Mouse (Mus musculus): ENCODE data around the gene Kdm7a. TPM values are rescaled to one million over a fixed set of nuclear protein-coding genes. Genes with fewer than 3 reads are reported as not detected.

Gene Kdm7a
- polyA plus RNA-seq, 1 experiment from 2014 or later, result 19.7 TPM

DNA sequence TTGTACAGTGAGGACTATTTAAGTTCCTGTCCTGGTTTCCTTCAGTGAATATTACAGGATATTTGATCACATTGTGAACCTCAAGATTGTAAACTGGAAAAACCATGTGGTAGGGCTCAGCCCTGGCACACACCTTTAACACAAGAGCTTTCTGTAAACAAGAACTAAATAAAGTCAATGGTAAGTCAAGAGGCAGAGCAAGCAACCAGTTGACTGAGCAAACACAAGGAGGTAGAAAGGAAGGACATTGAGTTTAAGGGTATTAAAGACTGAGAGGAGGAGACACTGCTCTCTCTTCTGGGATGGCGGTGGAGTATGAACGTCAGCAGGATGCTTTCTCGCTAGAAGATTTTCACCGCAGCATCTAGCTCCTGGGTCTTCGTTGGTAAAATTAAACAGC, 13.6 kb downstream of the Kdm7a start:
- H3K27ac ChIP-seq (ENCODE audit: low read depth, low read length), result no peak overlapping the region
- no peak for ATAC-seq (ENCODE audit: insufficient read depth, low FRiP score, low TSS enrichment)
- WGBS, result 94% methylated on average over 5 of the region's 5 CpGs

GRCm38 (mm10) chr6:39191518-39191917, 15.1 kb downstream of the Kdm7a start:
- 91% methylated on average over 2 of the region's 2 CpGs for WGBS
- Histone ChIP-seq H3K27me3 (ENCODE audit: control insufficient read depth, insufficient read depth, low read length) (no peaks in the 10 kb centered on the region), H3K9me3 (ENCODE audit: control insufficient read depth, low read length) (no peaks in the 10 kb centered on the region), H3K36me3 (ENCODE audit: control insufficient read depth, insufficient read depth, low read length) (no peaks in the 10 kb centered on the region), H3K4me3 (ENCODE audit: low read depth, low read length) (no peak overlapping the region), H3K9ac (ENCODE audit: low read length) (no peak overlapping the region), H3K4me2 (ENCODE audit: low read depth) (no peak overlapping the region), H3K4me1 (ENCODE audit: control insufficient read depth, insufficient read depth, low read length) (no peaks in the 10 kb centered on the region), H3K27ac (ENCODE audit: low read depth, low read length) (no peak overlapping the region)
- ATAC-seq (ENCODE audit: insufficient read depth, low FRiP score, low TSS enrichment) (no peak), DNase-seq (ENCODE audit: low spot score) (no peak)

More for the DNA sequence above, 13.6 kb downstream of the Kdm7a start:
- Histone ChIP-seq H3K27me3 (ENCODE audit: control insufficient read depth, insufficient read depth, low read length) (no peaks in the 10 kb centered on the region), H3K4me2 (ENCODE audit: low read depth) (no peak overlapping the region), H3K4me1 (ENCODE audit: control insufficient read depth, insufficient read depth, low read length) (no peaks in the 10 kb centered on the region), H3K4me3 (ENCODE audit: low read depth, low read length) (no peak overlapping the region), H3K9me3 (ENCODE audit: control insufficient read depth, low read length) (no peaks in the 10 kb centered on the region), H3K36me3 (ENCODE audit: control insufficient read depth, insufficient read depth, low read length) (no peaks in the 10 kb centered on the region), H3K9ac (ENCODE audit: low read length) (no peak overlapping the region)
- DNase-seq (ENCODE audit: low spot score), result no peak

GRCm38 (mm10) chr6:39187227-39187626, 19.4 kb downstream of the Kdm7a start:
- DNase-seq (ENCODE audit: low spot score) (no peak), ATAC-seq (ENCODE audit: insufficient read depth, low FRiP score, low TSS enrichment) (no peak)
- H3K9me3 ChIP-seq (ENCODE audit: control insufficient read depth, low read length), result no peaks in the 10 kb centered on the region
- no peaks in the 10 kb centered on the region for H3K4me1 ChIP-seq (ENCODE audit: control insufficient read depth, insufficient read depth, low read length)
- no peak overlapping the region for H3K4me3 ChIP-seq (ENCODE audit: low read depth, low read length)
- 44% methylated on average over 2 of the region's 2 CpGs for WGBS
- no peak overlapping the region for H3K27ac ChIP-seq (ENCODE audit: low read depth, low read length)
- H3K9ac ChIP-seq (ENCODE audit: low read length), result no peak overlapping the region
- no peak overlapping the region for H3K4me2 ChIP-seq (ENCODE audit: low read depth)
- no peaks in the 10 kb centered on the region for H3K27me3 ChIP-seq (ENCODE audit: control insufficient read depth, insufficient read depth, low read length)
- no peaks in the 10 kb centered on the region for H3K36me3 ChIP-seq (ENCODE audit: control insufficient read depth, insufficient read depth, low read length)

- Histone ChIP-seq H3K36me3 (ENCODE audit: control insufficient read depth, insufficient read depth, low read length) (no peaks in the 10 kb centered on the region), H3K4me3 (ENCODE audit: low read depth, low read length) (no peak overlapping the region), H3K27me3 (ENCODE audit: control insufficient read depth, insufficient read depth, low read length) (no peaks in the 10 kb centered on the region), H3K4me2 (ENCODE audit: low read depth) (no peak overlapping the region), H3K4me1 (ENCODE audit: control insufficient read depth, insufficient read depth, low read length) (no peaks in the 10 kb centered on the region), H3K9ac (ENCODE audit: low read length) (no peak overlapping the region), H3K9me3 (ENCODE audit: control insufficient read depth, low read length) (no peaks in the 10 kb centered on the region), H3K27ac (ENCODE audit: low read depth, low read length) (no peak overlapping the region)
- ATAC-seq (ENCODE audit: insufficient read depth, low FRiP score, low TSS enrichment), result no peak
- DNase-seq (ENCODE audit: low spot score), result no peak
- WGBS, result 86% methylated on average over 1 of the region's 1 CpGs
Measured at GRCm38 (mm10) chr6:39169089-39169488, 37.5 kb downstream of the Kdm7a start.

- Histone ChIP-seq H3K9ac (ENCODE audit: low read length) (no peak overlapping the region), H3K4me3 (ENCODE audit: low read depth, low read length) (no peak overlapping the region), H3K36me3 (ENCODE audit: control insufficient read depth, insufficient read depth, low read length) (no peaks in the 10 kb centered on the region; the same call in 1 of the 2 replicates), H3K27me3 (ENCODE audit: control insufficient read depth, insufficient read depth, low read length) (no peaks in the 10 kb centered on the region), H3K9me3 (ENCODE audit: control insufficient read depth, low read length) (no peaks in the 10 kb centered on the region), H3K4me1 (ENCODE audit: control insufficient read depth, insufficient read depth, low read length) (no peaks in the 10 kb centered on the region), H3K27ac (ENCODE audit: low read depth, low read length) (no peak overlapping the region), H3K4me2 (ENCODE audit: low read depth) (no peak overlapping the region)
- 96% methylated on average over 1 of the region's 1 CpGs for WGBS
- no peak for ATAC-seq (ENCODE audit: insufficient read depth, low FRiP score, low TSS enrichment)
- DNase-seq (ENCODE audit: low spot score), result no peak
Measured at GRCm38 (mm10) chr6:39164891-39165290, 41.7 kb downstream of the Kdm7a start.

GRCm38 (mm10) chr6:39161975-39162374, 44.6 kb downstream of the Kdm7a start:
- no peak overlapping the region for H3K9ac ChIP-seq (ENCODE audit: low read length)
- H3K27me3 ChIP-seq (ENCODE audit: control insufficient read depth, insufficient read depth, low read length), result no peaks in the 10 kb centered on the region
- DNase-seq (ENCODE audit: low spot score), result no peak
- H3K4me2 ChIP-seq (ENCODE audit: low read depth), result no peak overlapping the region
- no peak overlapping the region for H3K27ac ChIP-seq (ENCODE audit: low read depth, low read length)
- no peak for ATAC-seq (ENCODE audit: insufficient read depth, low FRiP score, low TSS enrichment)
- no peaks in the 10 kb centered on the region for H3K9me3 ChIP-seq (ENCODE audit: control insufficient read depth, low read length)
- WGBS, result 95% methylated on average over 6 of the region's 6 CpGs
- no peaks in the 10 kb centered on the region; the same call in 1 of the 2 replicates for H3K36me3 ChIP-seq (ENCODE audit: control insufficient read depth, insufficient read depth, low read length)
- no peak overlapping the region for H3K4me3 ChIP-seq (ENCODE audit: low read depth, low read length)
- H3K4me1 ChIP-seq (ENCODE audit: control insufficient read depth, insufficient read depth, low read length), result no peaks in the 10 kb centered on the region

DNA sequence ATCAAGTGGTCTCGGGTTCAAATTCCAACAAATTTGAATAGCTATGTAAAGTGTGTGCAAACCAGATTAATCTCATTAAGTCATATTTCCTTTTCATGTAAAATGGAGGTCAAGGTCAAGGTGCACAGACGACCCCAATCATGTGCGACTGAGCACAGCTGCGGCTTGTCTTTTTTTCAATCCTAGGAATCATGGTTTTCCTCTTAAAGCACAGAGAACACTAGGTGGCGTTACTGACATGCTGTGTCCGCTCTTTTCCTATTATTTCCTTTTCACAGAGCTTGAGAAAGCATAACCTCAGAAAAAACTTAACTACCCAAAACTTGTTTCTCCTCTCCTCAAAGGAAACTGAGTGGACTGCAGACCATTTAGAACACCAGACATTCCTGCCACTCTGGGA, 60.5 kb downstream of the Kdm7a start:
- 70% methylated on average over 6 of the region's 6 CpGs for WGBS
- Histone ChIP-seq H3K4me3 (ENCODE audit: low read depth, low read length) (no peak overlapping the region), H3K9me3 (ENCODE audit: control insufficient read depth, low read length) (no peaks in the 10 kb centered on the region), H3K4me2 (ENCODE audit: low read depth) (no peak overlapping the region), H3K9ac (ENCODE audit: low read length) (no peak overlapping the region), H3K27ac (ENCODE audit: low read depth, low read length) (no peak overlapping the region), H3K27me3 (ENCODE audit: control insufficient read depth, insufficient read depth, low read length) (no peaks in the 10 kb centered on the region), H3K36me3 (ENCODE audit: control insufficient read depth, insufficient read depth, low read length) (peaks cover 9% of the 10 kb centered on the region), H3K4me1 (ENCODE audit: control insufficient read depth, insufficient read depth, low read length) (no peaks in the 10 kb centered on the region)
- ATAC-seq (ENCODE audit: insufficient read depth, low FRiP score, low TSS enrichment) (no peak), DNase-seq (ENCODE audit: low spot score) (no peak)

DNA sequence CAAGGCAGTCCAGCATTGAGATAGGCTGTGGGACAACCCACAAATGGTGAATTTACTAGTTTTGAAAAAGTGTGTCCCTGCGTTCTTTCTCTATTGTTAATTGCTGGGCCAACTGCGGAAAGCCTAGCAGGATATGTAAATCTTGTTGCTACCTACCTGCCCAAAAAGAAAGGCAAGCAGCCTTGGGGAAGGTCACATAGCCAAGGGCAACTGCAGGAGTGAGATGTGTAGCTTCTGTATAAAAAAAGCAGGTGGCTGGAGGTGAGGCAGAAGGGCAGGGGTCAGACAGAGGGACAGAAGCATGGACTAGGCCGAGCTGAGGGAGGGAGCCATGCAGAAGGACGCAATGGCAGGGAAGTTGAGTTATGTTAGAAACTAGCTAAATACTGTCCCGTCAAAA, 74.0 kb downstream of the Kdm7a start:
- no peak for DNase-seq (ENCODE audit: low spot score)
- no peak for ATAC-seq (ENCODE audit: insufficient read depth, low FRiP score, low TSS enrichment)
- H3K9ac ChIP-seq (ENCODE audit: low read length), result no peak overlapping the region
- H3K4me3 ChIP-seq (ENCODE audit: low read depth, low read length), result no peak overlapping the region
- H3K27me3 ChIP-seq (ENCODE audit: control insufficient read depth, insufficient read depth, low read length), result no peaks in the 10 kb centered on the region
- H3K4me1 ChIP-seq (ENCODE audit: control insufficient read depth, insufficient read depth, low read length), result no peaks in the 10 kb centered on the region
- H3K27ac ChIP-seq (ENCODE audit: low read depth, low read length), result no peak overlapping the region
- peaks cover 5% of the 10 kb centered on the region; the same call in 1 of the 2 replicates for H3K36me3 ChIP-seq (ENCODE audit: control insufficient read depth, insufficient read depth, low read length)
- H3K9me3 ChIP-seq (ENCODE audit: control insufficient read depth, low read length), result no peaks in the 10 kb centered on the region
- 67% methylated on average over 5 of the region's 5 CpGs for WGBS
- no peak overlapping the region for H3K4me2 ChIP-seq (ENCODE audit: low read depth)

DNA sequence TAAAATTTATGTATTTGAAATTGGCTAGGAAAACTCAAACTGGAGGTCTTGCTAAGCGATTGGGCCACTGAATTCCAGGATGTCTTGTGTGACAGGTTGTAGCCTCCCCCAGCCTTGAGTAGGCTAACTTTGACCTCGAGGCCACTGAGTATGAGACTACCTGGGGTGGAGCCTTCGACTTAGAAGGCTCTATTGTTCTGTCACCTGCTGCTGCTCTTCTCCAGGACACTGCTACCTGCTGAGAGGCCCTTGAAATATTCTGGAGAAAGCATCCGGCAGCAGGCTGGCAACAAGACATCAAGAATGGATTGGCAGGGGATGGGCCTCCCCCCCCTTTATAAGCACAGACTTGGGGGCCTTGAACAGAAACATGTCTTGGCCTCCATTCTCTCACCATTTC, 75.1 kb downstream of the Kdm7a start:
- DNase-seq (ENCODE audit: low spot score), result no peak
- no peak for ATAC-seq (ENCODE audit: insufficient read depth, low FRiP score, low TSS enrichment)
- no peaks in the 10 kb centered on the region for H3K9me3 ChIP-seq (ENCODE audit: control insufficient read depth, low read length)
- H3K27ac ChIP-seq (ENCODE audit: low read depth, low read length), result no peak overlapping the region
- no peak overlapping the region for H3K9ac ChIP-seq (ENCODE audit: low read length)
- H3K4me1 ChIP-seq (ENCODE audit: control insufficient read depth, insufficient read depth, low read length), result no peaks in the 10 kb centered on the region
- H3K36me3 ChIP-seq (ENCODE audit: control insufficient read depth, insufficient read depth, low read length), result peaks cover 5% of the 10 kb centered on the region; the same call in 1 of the 2 replicates
- WGBS, result 32% methylated on average over 4 of the region's 4 CpGs
- no peaks in the 10 kb centered on the region for H3K27me3 ChIP-seq (ENCODE audit: control insufficient read depth, insufficient read depth, low read length)
- no peak overlapping the region for H3K4me3 ChIP-seq (ENCODE audit: low read depth, low read length)
- H3K4me2 ChIP-seq (ENCODE audit: low read depth), result no peak overlapping the region
